Mouse (Mus musculus): ENCODE data around the gene Rfx4. TPM values are rescaled to one million over a fixed set of nuclear protein-coding genes. Genes with fewer than 3 reads are reported as not detected.
A peak's percentile ranks its signal among the peaks of the same experiment; 100 is the strongest.

The Rfx4 gene
- polyA plus RNA-seq (2015; fragmentation: Nextera tagmentation; extraction: Ambion mirVana): 0.05 and 0.18 TPM in 2 replicates

GRCm38 (mm10) chr10:84755786-84756203, at the start of gene Rfx4:
Rfx4 (plus strand) TSS chr10:84756062.
- Histone ChIP-seq H3K27ac (no peak within 1 kb of the TSS), H3K9me3 (replicated peaks; ENCODE audit: low read length) (no peaks in the 10 kb centered on the region), H3K4me1 (replicated peaks; ENCODE audit: insufficient read depth, low read length) (peaks cover 36% of the 10 kb centered on the region; the same call in 1 of the 2 replicates), H3K4me3 (replicated peaks; ENCODE audit: low read depth, low read length) (peak within 1 kb of the TSS; percentile 30), H3K27me3 (ENCODE audit: insufficient read depth, low read length) (peaks cover 80% of the 10 kb centered on the region), H3K9ac (ENCODE audit: low read depth, low read length) (no peak within 1 kb of the TSS), H3K36me3 (ENCODE audit: insufficient read depth, low read length) (no peaks in the 10 kb centered on the region), H3K4me2 (ENCODE audit: low read length) (peak within 1 kb of the TSS; percentile 52)
- no peak for TF ChIP-seq CTCF (IDR thresholded peaks at IDR 0.05; ENCODE audit: low read depth)
- DNase-seq (ENCODE audit: low spot score) (no peak), ATAC-seq (replicated peaks; ENCODE audit: low FRiP score, low read depth) (no peak)
- WGBS: under 1% methylated on average over 24 of the region's 24 CpGs

DNA sequence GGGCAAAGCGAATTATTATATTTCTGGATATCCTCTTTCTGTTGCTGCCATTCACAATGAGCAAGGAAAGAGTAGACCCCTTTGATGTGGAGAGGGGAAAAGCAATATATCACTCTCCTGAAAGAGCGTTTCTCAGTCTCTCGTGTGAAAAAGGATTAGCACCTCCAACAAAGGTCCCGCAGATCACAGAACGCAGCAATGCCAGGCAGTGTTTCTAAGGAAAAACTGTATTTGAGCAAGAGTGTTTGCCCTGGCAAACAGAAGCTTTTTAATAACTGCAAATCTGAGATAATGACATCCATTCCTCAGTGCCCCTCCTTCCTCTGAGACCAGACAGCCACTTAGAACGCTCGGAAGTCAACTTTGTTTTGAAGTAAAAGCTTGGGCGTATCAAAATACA, 49.3 kb upstream of the Rfx4 start:
- Histone ChIP-seq H3K27ac (no peak overlapping the region), H3K4me2 (ENCODE audit: low read length) (no peak overlapping the region), H3K4me3 (replicated peaks; ENCODE audit: low read depth, low read length) (no peak overlapping the region), H3K9ac (ENCODE audit: low read depth, low read length) (no peak overlapping the region), H3K9me3 (replicated peaks; ENCODE audit: low read length) (no peaks in the 10 kb centered on the region), H3K4me1 (replicated peaks; ENCODE audit: insufficient read depth, low read length) (peaks cover 6% of the 10 kb centered on the region; the same call in 1 of the 2 replicates), H3K36me3 (ENCODE audit: insufficient read depth, low read length) (0 out of 2 replicates have a peak, but pooled peaks cover 3% of the 10 kb centered on the region), H3K27me3 (ENCODE audit: insufficient read depth, low read length) (no peaks in the 10 kb centered on the region)
- DNase-seq (ENCODE audit: low spot score) (no peak), ATAC-seq (replicated peaks; ENCODE audit: low FRiP score, low read depth) (no peak)
- no peak for TF ChIP-seq CTCF (IDR thresholded peaks at IDR 0.05; ENCODE audit: low read depth)
- 51% methylated on average over 8 of the region's 8 CpGs for WGBS

- Histone ChIP-seq H3K27me3 (ENCODE audit: insufficient read depth, low read length) (no peaks in the 10 kb centered on the region), H3K4me1 (replicated peaks; ENCODE audit: insufficient read depth, low read length) (peaks cover 9% of the 10 kb centered on the region; the same call in 1 of the 2 replicates), H3K36me3 (ENCODE audit: insufficient read depth, low read length) (no peaks in the 10 kb centered on the region), H3K27ac (no peak overlapping the region), H3K9me3 (replicated peaks; ENCODE audit: low read length) (no peaks in the 10 kb centered on the region), H3K4me3 (replicated peaks; ENCODE audit: low read depth, low read length) (no peak overlapping the region), H3K9ac (ENCODE audit: low read depth, low read length) (no peak overlapping the region), H3K4me2 (ENCODE audit: low read length) (no peak overlapping the region)
- ATAC-seq (replicated peaks; ENCODE audit: low FRiP score, low read depth): no peak
- TF ChIP-seq CTCF (IDR thresholded peaks at IDR 0.05; ENCODE audit: low read depth): no peak
- no peak for DNase-seq (ENCODE audit: low spot score)
- WGBS: 53% methylated on average over 6 of the region's 6 CpGs
These were observed 48.6 kb upstream of the Rfx4 start for GRCm38 (mm10) chr10:84707226-84707625.

GRCm38 (mm10) chr10:84707752-84708530, 47.9 kb upstream of the Rfx4 start:
- no peaks in the 10 kb centered on the region for H3K9me3 ChIP-seq (replicated peaks; ENCODE audit: low read length)
- no peak overlapping the region for H3K4me3 ChIP-seq (replicated peaks; ENCODE audit: low read depth, low read length)
- H3K4me1 ChIP-seq (replicated peaks; ENCODE audit: insufficient read depth, low read length): peaks cover 14% of the 10 kb centered on the region; the same call in 1 of the 2 replicates
- no peaks in the 10 kb centered on the region for H3K27me3 ChIP-seq (ENCODE audit: insufficient read depth, low read length)
- no peak overlapping the region for H3K9ac ChIP-seq (ENCODE audit: low read depth, low read length)
- no peak for ATAC-seq (replicated peaks; ENCODE audit: low FRiP score, low read depth)
- no peak overlapping the region for H3K4me2 ChIP-seq (ENCODE audit: low read length)
- peak; percentile 19 for DNase-seq (ENCODE audit: low spot score)
- WGBS: 55% methylated on average over 14 of the region's 14 CpGs
- no peaks in the 10 kb centered on the region for H3K36me3 ChIP-seq (ENCODE audit: insufficient read depth, low read length)
- no peak overlapping the region for H3K27ac ChIP-seq
- no peak for TF ChIP-seq CTCF (IDR thresholded peaks at IDR 0.05; ENCODE audit: low read depth)

DNA sequence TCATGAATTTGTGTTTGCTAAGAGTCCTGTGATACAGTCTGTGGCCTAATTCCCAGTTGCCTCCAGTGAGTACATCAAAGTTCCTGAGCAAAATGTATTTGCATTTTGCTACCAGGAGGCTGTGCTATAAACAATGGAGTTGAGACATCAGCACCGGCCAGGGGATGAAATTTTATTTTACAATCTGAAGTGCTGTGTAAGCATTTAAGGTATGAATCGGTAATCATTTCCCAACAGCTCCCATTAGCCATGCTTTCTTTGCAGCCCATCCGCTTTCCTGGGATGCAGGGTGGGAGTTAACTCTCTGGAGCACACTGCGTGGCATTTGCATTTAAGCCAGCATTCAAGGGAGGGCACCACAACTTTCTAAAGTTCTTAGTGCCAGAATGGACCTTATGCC, 45.7 kb upstream of the Rfx4 start:
- Histone ChIP-seq H3K27ac (no peak overlapping the region), H3K9me3 (replicated peaks; ENCODE audit: low read length) (no peaks in the 10 kb centered on the region), H3K4me1 (replicated peaks; ENCODE audit: insufficient read depth, low read length) (peaks cover 15% of the 10 kb centered on the region), H3K27me3 (ENCODE audit: insufficient read depth, low read length) (no peaks in the 10 kb centered on the region), H3K36me3 (ENCODE audit: insufficient read depth, low read length) (0 out of 2 replicates have a peak, but pooled peaks cover 3% of the 10 kb centered on the region), H3K4me3 (replicated peaks; ENCODE audit: low read depth, low read length) (no peak overlapping the region), H3K4me2 (ENCODE audit: low read length) (no peak overlapping the region), H3K9ac (ENCODE audit: low read depth, low read length) (no peak overlapping the region)
- ATAC-seq (replicated peaks; ENCODE audit: low FRiP score, low read depth) (no peak), DNase-seq (ENCODE audit: low spot score) (peak; percentile 24)
- TF ChIP-seq CTCF (IDR thresholded peaks at IDR 0.05; ENCODE audit: low read depth): peak; percentile 51; the same call in 1 of the 2 replicates
- 28% methylated on average over 4 of the region's 4 CpGs for WGBS

DNA sequence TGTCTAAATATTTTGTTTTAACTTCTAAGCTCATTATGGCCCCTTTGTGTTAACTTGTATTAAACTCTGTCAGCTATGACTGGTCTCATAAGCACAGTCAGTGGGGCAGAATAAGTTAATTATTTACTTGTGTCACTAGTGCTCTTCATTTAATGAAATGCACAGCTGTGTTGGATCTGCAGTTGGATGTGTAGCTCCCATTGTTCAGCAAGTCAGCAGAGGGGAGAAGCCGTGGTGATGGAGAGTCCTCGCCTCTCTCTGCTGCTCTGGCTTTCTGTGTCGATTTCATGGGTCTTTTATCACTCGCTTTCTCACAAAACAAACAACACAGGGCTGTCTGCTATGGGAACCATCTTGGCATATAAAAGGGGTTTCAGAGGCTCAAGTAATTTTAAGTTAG, 45.0 kb upstream of the Rfx4 start:
- ATAC-seq (replicated peaks; ENCODE audit: low FRiP score, low read depth) (peak; percentile 63), DNase-seq (ENCODE audit: low spot score) (peak; percentile 64)
- 37% methylated on average over 4 of the region's 4 CpGs for WGBS
- peaks cover 15% of the 10 kb centered on the region for H3K4me1 ChIP-seq (replicated peaks; ENCODE audit: insufficient read depth, low read length)
- 0 out of 2 replicates have a peak, but pooled peaks cover 10% of the 10 kb centered on the region for H3K36me3 ChIP-seq (ENCODE audit: insufficient read depth, low read length)
- H3K27ac ChIP-seq: no peak overlapping the region
- H3K9me3 ChIP-seq (replicated peaks; ENCODE audit: low read length): no peaks in the 10 kb centered on the region
- H3K4me2 ChIP-seq (ENCODE audit: low read length): no peak overlapping the region
- no peaks in the 10 kb centered on the region for H3K27me3 ChIP-seq (ENCODE audit: insufficient read depth, low read length)
- no peak overlapping the region for H3K4me3 ChIP-seq (replicated peaks; ENCODE audit: low read depth, low read length)
- H3K9ac ChIP-seq (ENCODE audit: low read depth, low read length): no peak overlapping the region
- no peak for TF ChIP-seq CTCF (IDR thresholded peaks at IDR 0.05; ENCODE audit: low read depth)

Measured in kidney, postnatal 0 days (tissue).